In genomic region chr11:74409447-74409754, GRCm38 (mm10) we compare ENCODE assay signal across 9 mouse cellular contexts. TPM values are rescaled to one million over a fixed set of nuclear protein-coding genes. Genes with fewer than 3 reads are reported as not detected.
DNase-seq lines count a peak whose midpoint lies in the region; ATAC-seq and TF ChIP-seq lines count a peak whose summit lies in the region.
"Had no signal": no experiment of that assay in that cellular context is flagged by ENCODE, and none has a peak within 500 bp of the region (broad histone marks: within the 10 kb centered on the region; RNA-seq: fewer than 3 reads in every experiment).

No protein-coding gene starts in this region.

- DNase-seq in kidney, postnatal 0 days (ENCODE audit: low spot score) = no peak
- DNase-seq in kidney, postnatal 25 days = no peak
- DNase-seq in heart, postnatal 0 days (ENCODE audit: low spot score) = no peak
- DNase-seq in midbrain, postnatal 0 days (ENCODE audit: low spot score) = no peak
- no peak for DNase-seq in urinary bladder, postnatal 36 days (ENCODE audit: low spot score in 2 of 2)
- DNase-seq in gastrocnemius, postnatal 36 days = no peak

- TF ChIP-seq EP300 in heart, postnatal 0 days (IDR thresholded peaks at IDR 0.05; ENCODE audit: low read depth) = no peak

- intact Hi-C loops in gastrocnemius, postnatal 36 days (cut with DNase I) = no loop called here

- ATAC-seq in kidney, postnatal 0 days (replicated peaks; ENCODE audit: low FRiP score, low read depth) = no peak
- no peak for ATAC-seq in embryonic facial prominence, embryonic 13.5 days (ENCODE audit: insufficient number of reproducible peaks, insufficient read depth, low FRiP score, low TSS enrichment, low read depth)
- ATAC-seq in heart, postnatal 0 days (ENCODE audit: insufficient read depth, low read depth) = peak; percentile 24; the same call in 1 of the 2 replicates
- ATAC-seq in midbrain, postnatal 0 days (ENCODE audit: low FRiP score) = no peak

- no peak overlapping the region for H3K4me2 ChIP-seq in kidney, postnatal 0 days (ENCODE audit: low read length)
- no peak overlapping the region for H3K4me2 ChIP-seq in embryonic facial prominence, embryonic 13.5 days
- H3K4me2 ChIP-seq in heart, postnatal 0 days (ENCODE audit: low read depth, low read length) = no peak overlapping the region
- H3K4me2 ChIP-seq in midbrain, postnatal 0 days (ENCODE audit: low read depth, low read length, poor library complexity, severe bottlenecking) = no peak overlapping the region

- no peaks in the 10 kb centered on the region for H3K27me3 ChIP-seq in kidney, postnatal 0 days (ENCODE audit: insufficient read depth, low read length)
- no peaks in the 10 kb centered on the region for H3K27me3 ChIP-seq in embryonic facial prominence, embryonic 13.5 days
- H3K27me3 ChIP-seq in heart, postnatal 0 days (ENCODE audit: control insufficient read depth, insufficient read depth, low read length) = no peaks in the 10 kb centered on the region
- H3K27me3 ChIP-seq in midbrain, postnatal 0 days (ENCODE audit: insufficient read depth, low read length) = no peaks in the 10 kb centered on the region

- H3K4me1 ChIP-seq in kidney, postnatal 0 days (replicated peaks; ENCODE audit: insufficient read depth, low read length) = peaks cover 21% of the 10 kb centered on the region
- H3K4me1 ChIP-seq in embryonic facial prominence, embryonic 13.5 days = peaks cover 18% of the 10 kb centered on the region
- peaks cover 33% of the 10 kb centered on the region for H3K4me1 ChIP-seq in heart, postnatal 0 days (ENCODE audit: control insufficient read depth, insufficient read depth)
- peaks cover 6% of the 10 kb centered on the region; the same call in 1 of the 2 replicates for H3K4me1 ChIP-seq in midbrain, postnatal 0 days (ENCODE audit: insufficient read depth, low read length)

- TF ChIP-seq CTCF in kidney, postnatal 0 days (IDR thresholded peaks at IDR 0.05; ENCODE audit: low read depth) = no peak
- no peak for TF ChIP-seq CTCF in heart, postnatal 0 days (IDR thresholded peaks at IDR 0.05; ENCODE audit: low read depth)
- no peak for TF ChIP-seq CTCF in midbrain, postnatal 0 days (IDR thresholded peaks at IDR 0.05)

- peak overlapping the region; percentile 31; the same call in 1 of the 2 replicates for H3K27ac ChIP-seq in kidney, postnatal 0 days
- H3K27ac ChIP-seq in embryonic facial prominence, embryonic 13.5 days = peak overlapping the region; percentile 24
- H3K27ac ChIP-seq in heart, postnatal 0 days (ENCODE audit: low read depth) = 0 out of 2 replicates have a peak overlapping the region, but pooled peaks have one; percentile 40
- H3K27ac ChIP-seq in midbrain, postnatal 0 days (ENCODE audit: low read depth, low read length) = peak overlapping the region; percentile 13

- H3K9ac ChIP-seq in kidney, postnatal 0 days (ENCODE audit: low read depth, low read length) = no peak overlapping the region
- no peak overlapping the region for H3K9ac ChIP-seq in embryonic facial prominence, embryonic 13.5 days
- H3K9ac ChIP-seq in heart, postnatal 0 days (replicated peaks; ENCODE audit: low read depth, low read length) = no peak overlapping the region
- H3K9ac ChIP-seq in midbrain, postnatal 0 days (replicated peaks; ENCODE audit: low read length, poor library complexity, severe bottlenecking) = no peak overlapping the region

- no peak overlapping the region for H3K4me3 ChIP-seq in kidney, postnatal 0 days (replicated peaks; ENCODE audit: low read depth, low read length)
- no peak overlapping the region for H3K4me3 ChIP-seq in embryonic facial prominence, embryonic 13.5 days
- no peak overlapping the region for H3K4me3 ChIP-seq in heart, postnatal 0 days (ENCODE audit: low read depth, low read length)
- no peak overlapping the region for H3K4me3 ChIP-seq in midbrain, postnatal 0 days (ENCODE audit: low read depth, low read length)

- WGBS in kidney, postnatal 0 days = 37% methylated on average over 5 of the region's 5 CpGs
- 52% methylated on average over 5 of the region's 5 CpGs for WGBS in embryonic facial prominence, embryonic 13.5 days
- WGBS in heart, postnatal 0 days = 51% methylated on average over 5 of the region's 5 CpGs
- 47% methylated on average over 5 of the region's 5 CpGs for WGBS in midbrain, postnatal 0 days

- H3K36me3 ChIP-seq in kidney, postnatal 0 days (ENCODE audit: insufficient read depth, low read length) = 0 out of 2 replicates have a peak, but pooled peaks cover 3% of the 10 kb centered on the region
- H3K36me3 ChIP-seq in embryonic facial prominence, embryonic 13.5 days = no peaks in the 10 kb centered on the region
- H3K36me3 ChIP-seq in heart, postnatal 0 days (replicated peaks; ENCODE audit: control insufficient read depth, insufficient read depth, low read length) = no peaks in the 10 kb centered on the region
- H3K36me3 ChIP-seq in midbrain, postnatal 0 days (ENCODE audit: insufficient read depth, low read length) = peaks cover 14% of the 10 kb centered on the region

- H3K9me3 ChIP-seq in kidney, postnatal 0 days (replicated peaks; ENCODE audit: low read length) = no peaks in the 10 kb centered on the region
- no peaks in the 10 kb centered on the region for H3K9me3 ChIP-seq in embryonic facial prominence, embryonic 13.5 days
- no peaks in the 10 kb centered on the region for H3K9me3 ChIP-seq in heart, postnatal 0 days (replicated peaks; ENCODE audit: control insufficient read depth, low read length)
- H3K9me3 ChIP-seq in midbrain, postnatal 0 days (ENCODE audit: low read length) = no peaks in the 10 kb centered on the region

RNA-seq across cellular contexts. Expression of gene Olfr412, which starts 47.5 kb away (rescaled TPM):
- polyA plus RNA-seq in kidney, postnatal 0 days (2015; fragmentation: Nextera tagmentation; extraction: Ambion mirVana) = not detected in 2 replicates
- polyA plus RNA-seq in embryonic facial prominence, embryonic 13.5 days (2015; fragmentation: Nextera tagmentation; extraction: Ambion mirVana) = not detected in 2 replicates
- total RNA-seq in heart, postnatal 0 days (2014; rRNA removed; ENCODE audit: low replicate concordance) = not detected in 2 replicates
- not detected in 2 replicates for polyA plus RNA-seq in heart, postnatal 0 days (2015; fragmentation: Nextera tagmentation; extraction: Ambion mirVana)
- total RNA-seq in midbrain, postnatal 0 days (2014; rRNA removed) = not detected in 2 replicates
- polyA plus RNA-seq in midbrain, postnatal 0 days (2015; fragmentation: Nextera tagmentation; extraction: Ambion mirVana) = not detected in 2 replicates
- not detected for total RNA-seq in gastrocnemius, postnatal 36 days (2021)
- total RNA-seq: liver, adult 2 months had no signal
- polyA plus RNA-seq: kidney, adult 2 months; liver, adult 2 months had no signal

RNA-seq across cellular contexts. Expression of gene Olfr411, which starts 57.0 kb away (rescaled TPM):
- polyA plus RNA-seq in kidney, postnatal 0 days (2015; fragmentation: Nextera tagmentation; extraction: Ambion mirVana) = not detected in 2 replicates
- polyA plus RNA-seq in embryonic facial prominence, embryonic 13.5 days (2015; fragmentation: Nextera tagmentation; extraction: Ambion mirVana) = not detected in 2 replicates
- not detected in 2 replicates for total RNA-seq in heart, postnatal 0 days (2014; rRNA removed; ENCODE audit: low replicate concordance)
- polyA plus RNA-seq in heart, postnatal 0 days (2015; fragmentation: Nextera tagmentation; extraction: Ambion mirVana) = not detected in 2 replicates
- total RNA-seq in midbrain, postnatal 0 days (2014; rRNA removed) = not detected in 2 replicates
- not detected in 2 replicates for polyA plus RNA-seq in midbrain, postnatal 0 days (2015; fragmentation: Nextera tagmentation; extraction: Ambion mirVana)
- not detected for total RNA-seq in gastrocnemius, postnatal 36 days (2021)
- total RNA-seq: liver, adult 2 months had no signal
- polyA plus RNA-seq: kidney, adult 2 months; liver, adult 2 months had no signal
